In the genomic region with DNA sequence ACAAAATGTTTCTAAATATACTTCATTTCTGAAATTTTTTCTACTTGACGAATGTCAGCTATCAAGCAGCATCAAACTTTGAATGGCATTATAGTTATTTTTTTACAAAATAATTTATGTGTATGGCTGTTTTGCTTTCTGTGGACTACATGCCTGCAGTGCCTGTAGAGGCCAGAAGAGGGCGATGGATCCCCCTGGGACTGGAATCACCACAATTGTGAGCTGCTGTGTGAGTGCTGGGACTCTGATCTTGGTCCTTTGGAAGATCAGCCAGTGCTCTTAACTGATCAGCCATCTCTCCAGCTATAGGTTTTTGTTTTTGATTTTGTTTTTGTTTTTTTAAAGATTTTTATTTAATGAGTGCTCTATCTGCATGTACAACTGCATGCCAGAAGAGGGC, we compare ENCODE assay signal across 9 mouse cellular contexts. TPM values are rescaled to one million over a fixed set of nuclear protein-coding genes. Genes with fewer than 3 reads are reported as not detected.
A peak's percentile ranks its signal among the peaks of the same experiment; 100 is the strongest.
DNase-seq lines count a peak whose midpoint lies in the region; ATAC-seq and TF ChIP-seq lines count a peak whose summit lies in the region.
"Had no signal": no experiment of that assay in that cellular context is flagged by ENCODE, and none has a peak within 500 bp of the region (broad histone marks: within the 10 kb centered on the region; RNA-seq: fewer than 3 reads in every experiment).

No protein-coding gene starts in this region.

- peaks cover 6% of the 10 kb centered on the region for H3K4me1 ChIP-seq in hindbrain, embryonic 11.5 days (replicated peaks; ENCODE audit: control insufficient read depth, insufficient read depth, low read length)
- peaks cover 16% of the 10 kb centered on the region; the same call in 1 of the 2 replicates for H3K4me1 ChIP-seq in hindbrain, embryonic 14.5 days (replicated peaks; ENCODE audit: control insufficient read depth, insufficient read depth, low read length)
- H3K4me1 ChIP-seq in MEL (ENCODE audit: control insufficient read depth in 1 of 2, insufficient read depth in 2 of 2, low read length in 2 of 2), result peaks cover 6 to 20% of the 10 kb centered on the region in 2 experiments
- peaks cover 21% of the 10 kb centered on the region for H3K4me1 ChIP-seq in midbrain, embryonic 11.5 days (ENCODE audit: control insufficient read depth, insufficient read depth, low read length)

- no peak overlapping the region for H3K9ac ChIP-seq in hindbrain, embryonic 11.5 days (ENCODE audit: low read depth, low read length)
- no peak overlapping the region for H3K9ac ChIP-seq in hindbrain, embryonic 14.5 days
- no peak overlapping the region for H3K9ac ChIP-seq in MEL (ENCODE audit: control insufficient read depth, low read depth, low read length, poor library complexity, severe bottlenecking)
- no peak overlapping the region for H3K9ac ChIP-seq in midbrain, embryonic 11.5 days (ENCODE audit: low read length)

- peak; percentile 48 to 51 (median 48) for TF ChIP-seq CTCF in MEL (IDR thresholded peaks at IDR 0.05 in 2 of 3, conservative IDR thresholded peaks at IDR 0.05 in 1 of 3; ENCODE audit: control insufficient read depth in 1 of 3, insufficient read depth in 1 of 3, low read depth in 2 of 3, low read length in 3 of 3, poor library complexity in 1 of 3, severe bottlenecking in 1 of 3)

- no peak overlapping the region for H3K27ac ChIP-seq in hindbrain, embryonic 11.5 days (ENCODE audit: low read depth, low read length)
- H3K27ac ChIP-seq in hindbrain, embryonic 14.5 days, result no peak overlapping the region
- no peak overlapping the region for H3K27ac ChIP-seq in MEL (ENCODE audit: control insufficient read depth, low read depth, low read length)
- no peak overlapping the region for H3K27ac ChIP-seq in midbrain, embryonic 11.5 days (ENCODE audit: low read depth, low read length)

- 38% methylated on average over 2 of the region's 2 CpGs for whole genome bisulfite sequencing in hindbrain, embryonic 11.5 days
- WGBS in hindbrain, embryonic 14.5 days, result 43% methylated on average over 2 of the region's 2 CpGs
- 36% methylated on average over 2 of the region's 2 CpGs for WGBS in midbrain, embryonic 11.5 days

- no peak for ATAC-seq in hindbrain, embryonic 11.5 days (ENCODE audit: low FRiP score)
- ATAC-seq in hindbrain, embryonic 14.5 days (ENCODE audit: low FRiP score), result no peak
- ATAC-seq in midbrain, embryonic 11.5 days (ENCODE audit: low FRiP score), result no peak
- ATAC-seq: hindbrain, embryonic 16.5 days had no signal

- peaks cover 18% of the 10 kb centered on the region for H3K27me3 ChIP-seq in hindbrain, embryonic 11.5 days (ENCODE audit: control insufficient read depth, insufficient read depth, low read length)
- H3K27me3 ChIP-seq in hindbrain, embryonic 14.5 days (ENCODE audit: control insufficient read depth, insufficient read depth, low read length), result peaks cover 31% of the 10 kb centered on the region
- H3K27me3 ChIP-seq in MEL (ENCODE audit: control insufficient read depth in 1 of 2, insufficient read depth in 2 of 2, low read length in 2 of 2), result no peaks in the 10 kb centered on the region
- peaks cover 24% of the 10 kb centered on the region for H3K27me3 ChIP-seq in midbrain, embryonic 11.5 days (ENCODE audit: control insufficient read depth, insufficient read depth, low read length)

- TF ChIP-seq POLR2A in MEL (IDR thresholded peaks at IDR 0.05; ENCODE audit: control insufficient read depth in 1 of 2, insufficient read depth in 1 of 2, low read depth in 1 of 2, low read length in 2 of 2, poor library complexity in 1 of 2), result no peak

- TF ChIP-seq EP300 in MEL (IDR thresholded peaks at IDR 0.05; ENCODE audit: low read depth in 1 of 2, low read length in 2 of 2), result no peak

- peak; percentile 31 for DNase-seq in hindbrain, embryonic 11.5 days (ENCODE audit: low spot score)
- DNase-seq in hindbrain, embryonic 14.5 days (ENCODE audit: low spot score), result no peak
- DNase-seq in B cell, adult 2 months, result peak; percentile 79 to 84
- DNase-seq in MEL (ENCODE audit: low read depth, low spot score), result peak; percentile 58
- DNase-seq in lung, postnatal 36 days, result peak; percentile 60
- no peak for DNase-seq in layer of hippocampus, adult 11-12 months (ENCODE audit: low spot score)
- no peak for DNase-seq in midbrain, embryonic 11.5 days (ENCODE audit: low spot score, missing footprints)
- no peak for DNase-seq in gastrocnemius, adult 18-20 months (ENCODE audit: low spot score)

- H3K79me2 ChIP-seq in MEL (ENCODE audit: control insufficient read depth, insufficient read depth, low read length, poor library complexity), result peaks cover 2% of the 10 kb centered on the region

- H3K36me3 ChIP-seq in hindbrain, embryonic 11.5 days (ENCODE audit: control insufficient read depth, insufficient read depth, low read length), result no peaks in the 10 kb centered on the region
- no peaks in the 10 kb centered on the region for H3K36me3 ChIP-seq in hindbrain, embryonic 14.5 days (replicated peaks; ENCODE audit: control insufficient read depth, insufficient read depth)
- peaks cover 0 to 16% of the 10 kb centered on the region in 2 experiments; a peak in 2 of 4 replicates for H3K36me3 ChIP-seq in MEL (ENCODE audit: control insufficient read depth in 1 of 2, insufficient read depth in 2 of 2, low read length in 2 of 2)
- no peaks in the 10 kb centered on the region for H3K36me3 ChIP-seq in midbrain, embryonic 11.5 days (ENCODE audit: control insufficient read depth, insufficient read depth, low read length)

- H3K4me2 ChIP-seq in hindbrain, embryonic 11.5 days (replicated peaks; ENCODE audit: low read depth, low read length), result no peak overlapping the region
- no peak overlapping the region for H3K4me2 ChIP-seq in hindbrain, embryonic 14.5 days (replicated peaks)
- no peak overlapping the region for H3K4me2 ChIP-seq in midbrain, embryonic 11.5 days

- no peak for TF ChIP-seq RAD21 in MEL (IDR thresholded peaks at IDR 0.05; ENCODE audit: low read depth, low read length)

- H3K9me3 ChIP-seq in hindbrain, embryonic 11.5 days (ENCODE audit: control insufficient read depth, low read length), result no peaks in the 10 kb centered on the region
- H3K9me3 ChIP-seq in hindbrain, embryonic 14.5 days (ENCODE audit: control insufficient read depth, low read length), result no peaks in the 10 kb centered on the region
- no peaks in the 10 kb centered on the region for H3K9me3 ChIP-seq in MEL (replicated peaks; ENCODE audit: insufficient read depth, low read length)
- no peaks in the 10 kb centered on the region for H3K9me3 ChIP-seq in midbrain, embryonic 11.5 days (ENCODE audit: control insufficient read depth, low read length)

- H3K4me3 ChIP-seq in hindbrain, embryonic 11.5 days (ENCODE audit: low read depth, low read length), result no peak overlapping the region
- H3K4me3 ChIP-seq in hindbrain, embryonic 14.5 days (replicated peaks; ENCODE audit: low read length), result no peak overlapping the region
- no peak overlapping the region for H3K4me3 ChIP-seq in MEL (ENCODE audit: control insufficient read depth in 1 of 2, insufficient read depth in 1 of 2, low read depth in 2 of 2, low read length in 2 of 2)
- no peak overlapping the region for H3K4me3 ChIP-seq in midbrain, embryonic 11.5 days (ENCODE audit: low read depth, low read length)

RNA-seq across cellular contexts. Expression of a gene that starts 2.9 kb away (rescaled TPM):
- 4.3 and 4.9 TPM in 2 replicates for polyA plus RNA-seq in hindbrain, embryonic 11.5 days (2014; fragmentation: Nextera tagmentation; extraction: Ambion mirVana)
- polyA plus RNA-seq in hindbrain, embryonic 14.5 days (2014; fragmentation: Nextera tagmentation; extraction: Ambion mirVana), result 2.3 and 2.6 TPM in 2 replicates
- total RNA-seq in MEL (2012; rRNA removed), result 29.1 and 36.1 TPM in 2 replicates
- polyA plus RNA-seq in MEL (2012; ENCODE audit: insufficient read depth in 1 of 2, insufficient read length in 2 of 2, low read depth in 1 of 2, low replicate concordance in 2 of 2, missing spikeins in 1 of 2), result 10 to 100 TPM in 1 of 2 experiments, not detected in 1; 37.1 TPM
- 2.1 and 2.2 TPM in 2 replicates for polyA plus RNA-seq in midbrain, embryonic 11.5 days (2014; fragmentation: Nextera tagmentation; extraction: Ambion mirVana)
- 1 to 10 TPM; 3.4 to 3.5 TPM for total RNA-seq in gastrocnemius, adult 18-20 months (2021)

RNA-seq across cellular contexts. Expression of a gene that starts 4.6 kb away (rescaled TPM):
- 8.6 and 9.3 TPM in 2 replicates for polyA plus RNA-seq in hindbrain, embryonic 11.5 days (2014; fragmentation: Nextera tagmentation; extraction: Ambion mirVana)
- 3.3 and 4.3 TPM in 2 replicates for polyA plus RNA-seq in hindbrain, embryonic 14.5 days (2014; fragmentation: Nextera tagmentation; extraction: Ambion mirVana)
- 11.8 and 12.1 TPM in 2 replicates for total RNA-seq in MEL (2012; rRNA removed)
- 10 to 100 TPM in 1 of 2 experiments, not detected in 1; 13.9 TPM for polyA plus RNA-seq in MEL (2012; ENCODE audit: insufficient read depth in 1 of 2, insufficient read length in 2 of 2, low read depth in 1 of 2, low replicate concordance in 2 of 2, missing spikeins in 1 of 2)
- 10.0 and 10.9 TPM in 2 replicates for polyA plus RNA-seq in midbrain, embryonic 11.5 days (2014; fragmentation: Nextera tagmentation; extraction: Ambion mirVana)
- total RNA-seq in gastrocnemius, adult 18-20 months (2021), result 1 to 10 TPM; 2.5 to 2.7 TPM

RNA-seq across cellular contexts. Expression of a gene that starts 28.5 kb away (rescaled TPM):
- 6.0 and 6.9 TPM in 2 replicates for polyA plus RNA-seq in hindbrain, embryonic 11.5 days (2014; fragmentation: Nextera tagmentation; extraction: Ambion mirVana)
- polyA plus RNA-seq in hindbrain, embryonic 14.5 days (2014; fragmentation: Nextera tagmentation; extraction: Ambion mirVana), result 4.7 and 5.5 TPM in 2 replicates
- total RNA-seq in MEL (2012; rRNA removed), result 31.1 and 34.9 TPM in 2 replicates
- polyA plus RNA-seq in MEL (2012; ENCODE audit: insufficient read depth in 1 of 2, insufficient read length in 2 of 2, low read depth in 1 of 2, low replicate concordance in 2 of 2, missing spikeins in 1 of 2), result 10 to 100 TPM in 1 of 2 experiments, not detected in 1; 50.2 TPM
- polyA plus RNA-seq in midbrain, embryonic 11.5 days (2014; fragmentation: Nextera tagmentation; extraction: Ambion mirVana), result 5.7 and 6.9 TPM in 2 replicates
- 10 to 100 TPM; 16.0 to 17.9 TPM for total RNA-seq in gastrocnemius, adult 18-20 months (2021)

RNA-seq across cellular contexts. Expression of a gene that starts 33.7 kb away (rescaled TPM):
- 0.45 and 0.57 TPM in 2 replicates for polyA plus RNA-seq in hindbrain, embryonic 11.5 days (2014; fragmentation: Nextera tagmentation; extraction: Ambion mirVana)
- 0.37 and 0.76 TPM in 2 replicates for polyA plus RNA-seq in hindbrain, embryonic 14.5 days (2014; fragmentation: Nextera tagmentation; extraction: Ambion mirVana)
- total RNA-seq in MEL (2012; rRNA removed), result 0.08 TPM in 1 of 2 replicates, not detected in the other
- polyA plus RNA-seq in MEL (2012; ENCODE audit: insufficient read depth in 1 of 2, insufficient read length in 2 of 2, low read depth in 1 of 2, low replicate concordance in 2 of 2, missing spikeins in 1 of 2), result under 1 TPM in 1 of 2 experiments, not detected in 1; 0.33 TPM
- 0.41 and 0.46 TPM in 2 replicates for polyA plus RNA-seq in midbrain, embryonic 11.5 days (2014; fragmentation: Nextera tagmentation; extraction: Ambion mirVana)
- total RNA-seq in gastrocnemius, adult 18-20 months (2021), result not detected

RNA-seq across cellular contexts. Expression of a gene that starts 50.3 kb away (rescaled TPM):
- 66.3 and 67.1 TPM in 2 replicates for polyA plus RNA-seq in hindbrain, embryonic 11.5 days (2014; fragmentation: Nextera tagmentation; extraction: Ambion mirVana)
- polyA plus RNA-seq in hindbrain, embryonic 14.5 days (2014; fragmentation: Nextera tagmentation; extraction: Ambion mirVana), result 118 and 119 TPM in 2 replicates
- total RNA-seq in MEL (2012; rRNA removed), result 0.33 and 0.42 TPM in 2 replicates
- polyA plus RNA-seq in MEL (2012; ENCODE audit: insufficient read depth in 1 of 2, insufficient read length in 2 of 2, low read depth in 1 of 2, low replicate concordance in 2 of 2, missing spikeins in 1 of 2), result under 1 TPM in 1 of 2 experiments, not detected in 1; 0.39 TPM
- 52.2 and 58.8 TPM in 2 replicates for polyA plus RNA-seq in midbrain, embryonic 11.5 days (2014; fragmentation: Nextera tagmentation; extraction: Ambion mirVana)
- 10 to 100 TPM; 40.8 to 43.4 TPM for total RNA-seq in gastrocnemius, adult 18-20 months (2021)

Comparison
In these comparisons a context has a peak if more than half of its experiments do, and no peak if none do; other contexts are left out.
1. DNase-seq: peak in hindbrain, embryonic 11.5 days (single experiment), B cell, adult 2 months (2 of 2), MEL (single experiment) and lung, postnatal 36 days (single experiment); none in hindbrain, embryonic 14.5 days (single experiment), layer of hippocampus, adult 11-12 months (single experiment), midbrain, embryonic 11.5 days (single experiment) and gastrocnemius, adult 18-20 months (single experiment).